Mouse (Mus musculus): ENCODE results near the gene Naglu.

DNA sequence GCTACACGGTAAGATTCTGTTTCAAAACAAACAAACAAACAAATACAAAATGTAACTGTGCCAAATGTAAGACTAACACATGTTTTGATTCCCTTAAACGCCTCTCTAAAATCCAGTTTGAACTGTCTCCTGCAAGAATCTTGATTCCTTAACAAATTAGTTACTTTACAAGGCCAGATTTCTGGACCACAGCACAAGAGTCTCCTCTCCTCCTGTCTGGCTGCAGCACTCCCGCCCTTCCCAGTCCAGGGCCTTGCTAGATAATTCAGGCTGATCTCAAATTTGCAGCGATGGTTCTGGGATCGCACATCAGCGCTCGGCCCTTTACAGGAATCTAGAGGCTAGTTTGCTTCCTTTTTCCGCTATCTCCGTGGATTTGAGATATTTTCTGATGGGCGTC lies 11.8 kb downstream of the Naglu start:
- TF ChIP-seq CTCF (IDR thresholded peaks at IDR 0.05; ENCODE audit: low read depth, low read length) (no peak), POLR2A (IDR thresholded peaks at IDR 0.05; ENCODE audit: extremely low read depth, insufficient read depth, low read length) (no peak)

All from liver, adult 2 months (tissue).